Mouse (Mus musculus) cerebellum, adult 2 months (tissue): ENCODE results near the gene Cct3.
"Not testable (repeated sequence)": the region's sequence is repeated elsewhere in the genome, so short reads cannot be mapped to it uniquely, and the experiment has no call there.

ENCODE experiments used
- CTCF ChIP-seq: fragments of 200-500 bp; IDR thresholded peaks from 2 replicates; pipeline ENCODE4 v1.5.1; 2011; ENCODE audit warnings: low read depth, mild to moderate bottlenecking, control low read depth, low read length, moderate library complexity, borderline replicate concordance; ENCODE audit not compliant: insufficient read depth
- POLR2A ChIP-seq: fragments of 200-500 bp; IDR thresholded peaks from 2 replicates; pipeline ENCODE4 v1.6.1; 2011; ENCODE audit warnings: low read length, control low read depth, borderline replicate concordance; ENCODE audit not compliant: insufficient read depth

DNA sequence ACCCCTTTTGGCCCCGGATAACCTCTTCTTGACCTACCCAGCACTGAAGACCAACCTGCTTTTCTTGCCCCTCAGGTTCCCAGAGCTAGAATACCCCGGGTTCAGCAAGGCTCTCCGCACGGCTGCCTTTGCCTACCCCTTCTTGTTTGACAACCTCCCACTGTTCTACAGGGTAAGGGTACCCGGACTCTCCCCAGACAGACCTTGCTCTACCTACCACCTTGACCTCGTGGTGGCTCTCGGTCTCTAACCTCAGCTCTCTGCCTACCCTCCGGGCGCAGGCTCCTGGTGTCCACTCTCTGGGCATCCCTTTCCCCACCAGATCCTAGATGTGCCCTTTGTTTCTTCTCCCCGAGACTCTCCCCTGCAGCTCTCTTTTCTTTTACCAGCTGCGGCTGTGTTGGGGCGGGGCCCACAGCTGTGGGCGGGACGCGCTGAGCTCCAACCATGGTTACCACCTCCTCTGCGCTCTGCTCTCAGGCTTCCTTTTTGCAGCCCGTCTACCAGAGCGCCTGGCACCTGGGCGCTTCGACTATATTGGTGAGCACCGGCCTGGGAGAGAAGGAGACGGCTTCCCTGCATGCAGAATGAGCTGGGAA is 70.0 kb downstream of the Cct3 start:
- TF ChIP-seq CTCF, POLR2A: not testable (repeated sequence)
